Mouse (Mus musculus) gastrocnemius, adult 8-10 months (tissue): Measurements from ENCODE around the gene Gm20388. TPM values are rescaled to one million over a fixed set of nuclear protein-coding genes. Genes with fewer than 3 reads are reported as not detected.
"Not testable (repeated sequence)": the region's sequence is repeated elsewhere in the genome, so short reads cannot be mapped to it uniquely, and the experiment has no call there.

Source experiments
- DNase-seq, 2 experiments: peaks; one replicate each; pipeline ENCODE4 v3.0.0; 2022; ENCODE audit warnings: low spot score in 2 of 2
- total RNA-seq, 4 experiments: library from RNA; stranded (reverse); gene quantifications; 2 replicates each; pipeline ENCODE4 v1.2.4; 2022

Gm20388 gene
- total RNA-seq, 4 experiments from 2014 or later = 4.4 to 20.0 (median 7.9) TPM; not detected in 1

GRCm38 (mm10) chr8:123505267-123505666, 3594.6 kb downstream of the Gm20388 start:
- no peak for DNase-seq

GRCm38 (mm10) chr8:123505695-123506094, 3595.1 kb downstream of the Gm20388 start:
- no peak for DNase-seq

GRCm38 (mm10) chr8:123507153-123507552, 3596.5 kb downstream of the Gm20388 start:
- no peak for DNase-seq

DNA sequence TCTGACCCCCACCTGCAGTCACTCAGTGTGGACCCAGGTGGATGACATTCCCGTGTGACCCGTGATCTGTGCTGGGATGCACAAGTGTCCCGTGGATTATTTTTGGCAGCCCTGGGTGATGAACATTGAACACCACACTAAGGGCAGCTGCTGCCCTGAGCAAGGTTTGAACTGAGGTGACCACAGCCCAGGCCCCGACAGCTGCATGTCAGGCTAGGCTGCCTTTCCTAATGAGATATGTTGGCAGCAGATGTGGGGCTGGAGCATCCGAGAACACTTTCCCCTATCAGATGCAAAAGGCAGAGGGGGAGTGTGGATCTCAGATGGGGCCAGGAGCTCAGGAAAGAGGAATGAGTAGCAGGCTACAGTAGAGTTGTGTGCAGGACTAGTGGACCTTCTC, 3600.2 kb downstream of the Gm20388 start:
- no peak for DNase-seq

DNA sequence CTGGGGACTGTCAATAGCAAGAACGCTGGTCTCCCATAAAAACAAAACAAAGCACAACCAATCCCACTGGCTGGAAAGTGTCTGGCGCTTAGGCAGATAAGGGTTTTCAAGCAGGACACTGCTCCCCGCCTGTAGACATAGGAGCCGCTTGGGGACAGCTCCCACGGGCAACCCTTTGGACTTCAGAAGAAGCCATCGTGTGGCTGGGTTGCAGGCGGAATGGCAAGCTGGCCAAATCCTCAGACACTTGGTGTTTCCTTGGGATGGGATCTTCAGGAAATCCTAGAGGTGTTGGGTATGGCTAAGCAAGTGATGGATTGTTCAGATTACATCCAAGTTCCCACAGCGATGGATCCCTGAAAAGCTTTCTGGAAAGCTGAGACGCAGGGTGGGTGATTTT, 3603.5 kb downstream of the Gm20388 start:
- no peak for DNase-seq

DNA sequence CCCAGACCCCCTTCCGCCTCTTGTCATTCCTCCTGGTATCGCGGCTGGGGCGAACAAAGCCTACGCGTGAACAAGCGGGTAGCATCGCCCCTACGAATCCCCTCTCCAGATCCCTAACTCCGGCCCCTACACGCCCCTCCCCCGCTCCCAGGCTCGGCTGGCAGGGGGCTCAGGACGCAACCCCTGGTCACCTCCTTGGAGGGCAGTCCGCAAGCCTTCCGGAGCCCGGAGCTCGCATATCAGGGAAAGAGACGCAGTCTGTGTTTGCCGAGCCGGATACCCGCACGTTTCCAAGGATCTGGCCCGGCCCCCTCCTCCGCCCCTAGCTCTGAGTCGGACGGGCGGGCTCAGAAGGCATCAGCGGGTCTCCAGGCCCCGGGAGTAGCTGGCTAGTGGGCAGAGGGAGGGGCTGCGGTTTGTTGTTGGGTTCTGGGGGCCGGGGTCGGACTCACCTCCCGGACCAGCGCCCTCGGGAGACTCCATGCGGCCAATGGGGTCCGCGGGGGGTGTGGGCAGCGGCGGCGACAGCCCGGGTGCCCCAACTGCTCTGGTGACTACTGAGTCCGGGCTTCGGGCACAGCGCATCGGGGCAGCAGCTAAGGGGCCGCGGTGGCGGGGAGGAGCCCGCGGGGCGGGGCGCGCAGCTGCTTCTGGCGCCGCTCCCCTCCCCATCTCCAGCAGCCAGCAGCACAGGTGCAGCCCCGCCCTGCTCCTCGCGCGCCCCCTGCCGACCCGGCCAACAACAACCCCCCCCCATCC, 3604.3 kb downstream of the Gm20388 start, which contains the start of gene Dbndd1:
Gene Dbndd1, minus strand, starts transcription at position 683 of the 759 bp plus-strand sequence.
- DNase-seq = peak in 1 of 2 experiments; percentile 15

- no peak for DNase-seq
Observed at GRCm38 (mm10) chr8:123515540-123515897, 3604.9 kb downstream of the Gm20388 start.

DNA sequence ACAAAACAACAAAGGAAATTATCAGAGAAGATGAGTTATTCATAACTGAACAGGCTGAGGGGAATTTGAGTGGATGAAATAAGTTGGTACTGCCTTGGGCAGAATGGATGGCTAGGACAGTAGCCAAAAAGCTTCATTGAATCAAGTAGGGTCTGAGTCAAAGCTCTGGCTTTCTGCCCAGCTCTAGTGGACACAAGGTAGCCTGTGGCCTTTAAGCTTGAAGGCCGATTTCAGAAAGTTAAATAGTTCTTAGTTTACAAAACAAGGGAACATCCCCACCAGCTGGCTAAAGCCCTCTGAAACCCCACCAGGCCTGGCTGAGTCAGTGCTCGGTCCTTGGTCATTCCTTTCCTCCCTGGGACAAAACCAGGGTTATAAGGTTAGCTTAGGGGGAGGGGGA, 3606.0 kb downstream of the Gm20388 start:
- no peak for DNase-seq

- DNase-seq = no peak
Observed at GRCm38 (mm10) chr8:123518172-123518571, 3607.5 kb downstream of the Gm20388 start.

DNA sequence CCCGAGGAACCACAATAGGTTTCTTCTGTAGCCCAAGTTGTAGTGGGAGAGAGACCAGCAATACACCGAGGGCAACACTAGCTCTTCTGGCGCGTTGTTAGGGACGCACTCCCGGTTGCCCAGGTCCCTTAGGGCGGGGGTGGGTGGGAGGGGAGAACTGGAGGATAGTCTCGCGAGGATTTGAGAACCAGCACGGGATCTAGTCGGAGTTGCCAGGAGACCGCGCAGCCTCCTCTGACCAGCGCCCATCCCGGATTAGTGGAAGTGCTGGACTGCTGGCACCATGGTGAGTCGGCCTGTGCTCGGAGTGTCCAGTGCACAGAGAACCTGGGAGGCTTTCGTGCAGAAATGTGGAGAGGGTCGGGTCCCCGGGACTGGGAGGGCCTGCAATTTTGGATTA, 3608.0 kb downstream of the Gm20388 start, which contains the start of gene Gas8:
Gene Gas8, plus strand, starts transcription at position 168 of the 400 bp plus-strand sequence.
- DNase-seq = peak; percentile 76 to 82

DNA sequence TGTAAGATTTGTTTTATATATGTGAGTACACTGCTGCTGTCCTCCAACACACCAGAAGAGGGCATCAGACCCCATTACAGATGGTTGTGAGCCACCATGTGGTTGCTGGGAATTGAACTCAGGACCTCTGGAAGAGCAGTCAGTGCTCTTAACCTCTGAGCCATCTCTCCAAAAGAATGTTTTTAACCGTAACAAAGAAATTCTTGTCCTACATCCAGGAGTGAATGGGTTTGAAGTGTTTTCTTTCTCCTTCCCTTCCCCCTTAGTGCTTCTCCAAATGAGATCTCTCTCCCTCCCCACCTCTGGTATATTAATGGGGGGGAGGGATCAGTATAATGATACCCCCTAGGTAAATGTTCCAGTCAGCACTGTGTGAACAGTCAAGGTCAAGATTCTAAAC, 3609.4 kb downstream of the Gm20388 start:
- DNase-seq = not testable (repeated sequence)

DNA sequence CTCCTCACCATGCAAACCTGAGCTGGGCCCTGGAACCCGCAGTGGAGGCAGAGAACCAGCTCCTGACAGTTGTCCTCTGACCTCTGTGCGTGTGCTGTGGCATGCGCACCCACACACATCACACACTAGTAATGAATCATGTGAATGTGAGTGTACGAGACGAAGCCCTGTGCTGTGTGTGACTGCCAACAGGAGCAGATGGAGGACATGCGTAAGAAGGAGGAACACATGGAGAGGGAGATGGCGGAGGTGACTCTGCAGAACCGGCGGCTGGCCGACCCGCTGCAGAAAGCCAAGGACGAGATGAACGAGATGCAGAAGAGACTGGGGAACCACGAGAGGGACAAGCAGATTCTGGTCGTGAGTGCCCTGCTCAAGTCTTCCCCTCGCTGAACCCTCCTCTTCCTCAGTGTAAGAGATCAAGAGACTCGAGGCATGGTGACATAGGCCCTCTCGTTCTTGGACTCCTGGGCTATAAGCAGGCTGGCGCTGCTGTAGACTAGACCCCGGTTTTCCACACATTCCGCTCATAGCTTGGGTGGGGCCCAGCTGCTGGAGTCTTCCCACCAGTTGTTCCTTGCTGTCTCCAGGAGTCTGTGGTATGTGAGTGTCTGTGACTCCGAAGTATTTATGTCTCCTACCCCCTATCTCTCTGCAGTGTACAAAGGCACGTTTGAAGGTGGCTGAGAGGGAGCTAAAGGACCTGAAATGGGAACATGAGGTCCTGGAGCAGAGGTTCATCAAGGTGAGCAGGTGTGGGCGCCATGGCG, 3617.3 kb downstream of the Gm20388 start:
- DNase-seq = no peak

GRCm38 (mm10) chr8:123536242-123536989, 3625.8 kb downstream of the Gm20388 start:
- no peak for DNase-seq

DNA sequence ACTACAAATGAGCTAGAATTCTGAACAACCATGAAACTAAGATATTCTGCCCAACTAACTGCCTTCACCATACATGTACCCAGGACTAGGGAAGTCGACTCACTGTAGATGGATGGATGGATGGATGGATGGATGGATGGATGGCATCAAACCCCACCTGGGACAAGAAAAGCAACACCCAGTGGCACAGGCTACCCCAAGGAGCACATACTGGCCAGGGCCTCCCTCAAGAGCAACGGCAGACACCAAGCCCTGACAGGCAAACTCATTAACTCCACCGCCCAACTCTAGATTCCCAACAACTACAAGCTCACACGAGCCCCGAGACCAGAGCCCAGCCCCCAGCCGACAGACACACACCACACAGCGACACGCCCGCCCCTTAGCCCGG, 3626.3 kb downstream of the Gm20388 start:
- no peak for DNase-seq

- DNase-seq = peak; percentile 33 to 45
Observed at GRCm38 (mm10) chr8:123537641-123538040, 3627.0 kb downstream of the Gm20388 start.

DNA sequence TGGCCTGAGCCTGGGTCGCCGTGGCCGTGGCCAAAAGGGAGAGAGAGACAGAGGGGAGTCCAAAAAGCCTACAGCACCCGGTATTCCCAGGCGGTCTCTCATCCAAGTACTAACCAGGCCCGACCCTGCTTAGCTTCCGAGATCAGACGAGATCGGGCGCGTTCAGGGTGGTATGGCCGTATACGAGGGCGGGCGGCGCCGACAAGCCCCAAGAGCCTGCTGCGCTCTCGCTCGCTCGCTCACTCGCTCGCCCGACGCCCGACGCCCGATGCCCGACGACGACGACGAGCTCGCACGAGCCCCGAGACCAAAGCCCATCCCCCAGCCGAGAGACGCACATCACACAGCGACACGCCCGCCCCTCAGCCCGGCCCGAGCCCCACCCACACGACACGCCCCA, 3653.6 kb downstream of the Gm20388 start:
- not testable (repeated sequence) for DNase-seq

DNA sequence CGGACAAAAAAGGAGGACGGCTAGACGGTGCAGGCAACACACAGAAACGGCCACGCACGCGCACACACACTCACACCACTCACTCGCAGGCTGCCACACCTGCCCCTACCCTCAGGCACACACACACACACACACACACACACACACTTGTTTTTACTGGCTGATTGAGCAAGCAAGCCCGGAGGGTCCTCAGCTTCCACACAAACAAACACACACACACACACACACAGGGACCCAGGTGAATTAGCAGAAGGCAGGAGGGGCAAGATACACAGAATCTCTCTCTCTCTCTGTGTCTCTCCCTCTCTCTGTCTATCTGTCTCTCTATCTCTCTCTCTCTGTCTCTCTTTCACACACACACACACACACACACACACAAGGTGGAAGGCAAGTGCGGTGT, 3664.7 kb downstream of the Gm20388 start:
- not testable (repeated sequence) for DNase-seq

DNA sequence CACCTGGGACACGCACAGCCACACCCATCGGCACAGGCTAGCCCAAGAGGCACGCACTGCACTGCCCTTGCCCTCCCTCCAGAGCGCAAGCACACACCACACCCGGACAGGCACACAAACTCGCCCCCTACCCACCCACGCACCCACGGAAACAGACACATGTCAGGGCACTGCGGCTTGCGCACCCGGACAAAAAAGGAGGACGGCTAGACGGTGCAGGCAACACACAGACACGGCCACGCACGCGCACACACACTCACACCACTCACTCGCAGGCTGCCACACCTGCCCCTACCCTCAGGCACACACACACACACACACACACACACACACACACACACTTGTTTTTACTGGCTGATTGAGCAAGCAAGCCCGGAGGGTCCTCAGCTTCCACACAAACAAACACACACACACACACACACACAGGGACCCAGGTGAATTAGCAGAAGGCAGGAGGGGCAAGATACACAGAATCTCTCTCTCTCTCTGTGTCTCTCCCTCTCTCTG, 3690.1 kb downstream of the Gm20388 start:
- peak; percentile 35 to 37 for DNase-seq

GRCm38 (mm10) chr8:123601457-123601856, 3690.8 kb downstream of the Gm20388 start:
- DNase-seq = not testable (repeated sequence)

DNA sequence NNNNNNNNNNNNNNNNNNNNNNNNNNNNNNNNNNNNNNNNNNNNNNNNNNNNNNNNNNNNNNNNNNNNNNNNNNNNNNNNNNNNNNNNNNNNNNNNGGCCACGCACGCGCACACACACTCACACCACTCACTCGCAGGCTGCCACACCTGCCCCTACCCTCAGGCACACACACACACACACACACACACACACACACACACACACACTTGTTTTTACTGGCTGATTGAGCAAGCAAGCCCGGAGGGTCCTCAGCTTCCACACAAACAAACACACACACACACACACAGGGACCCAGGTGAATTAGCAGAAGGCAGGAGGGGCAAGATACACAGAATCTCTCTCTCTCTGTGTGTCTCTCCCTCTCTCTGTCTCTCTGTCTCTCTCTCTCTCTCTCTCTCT, 3702.0 kb downstream of the Gm20388 start:
- DNase-seq = not testable (repeated sequence)

- DNase-seq = not testable (repeated sequence)
Observed at GRCm38 (mm10) chr8:123623523-123623922, 3712.9 kb downstream of the Gm20388 start.
